Mouse (Mus musculus): ENCODE results near the gene Prox2.
"Not testable (repeated sequence)": the region's sequence is repeated elsewhere in the genome, so short reads cannot be mapped to it uniquely, and the experiment has no call there.

The Prox2 gene

DNA sequence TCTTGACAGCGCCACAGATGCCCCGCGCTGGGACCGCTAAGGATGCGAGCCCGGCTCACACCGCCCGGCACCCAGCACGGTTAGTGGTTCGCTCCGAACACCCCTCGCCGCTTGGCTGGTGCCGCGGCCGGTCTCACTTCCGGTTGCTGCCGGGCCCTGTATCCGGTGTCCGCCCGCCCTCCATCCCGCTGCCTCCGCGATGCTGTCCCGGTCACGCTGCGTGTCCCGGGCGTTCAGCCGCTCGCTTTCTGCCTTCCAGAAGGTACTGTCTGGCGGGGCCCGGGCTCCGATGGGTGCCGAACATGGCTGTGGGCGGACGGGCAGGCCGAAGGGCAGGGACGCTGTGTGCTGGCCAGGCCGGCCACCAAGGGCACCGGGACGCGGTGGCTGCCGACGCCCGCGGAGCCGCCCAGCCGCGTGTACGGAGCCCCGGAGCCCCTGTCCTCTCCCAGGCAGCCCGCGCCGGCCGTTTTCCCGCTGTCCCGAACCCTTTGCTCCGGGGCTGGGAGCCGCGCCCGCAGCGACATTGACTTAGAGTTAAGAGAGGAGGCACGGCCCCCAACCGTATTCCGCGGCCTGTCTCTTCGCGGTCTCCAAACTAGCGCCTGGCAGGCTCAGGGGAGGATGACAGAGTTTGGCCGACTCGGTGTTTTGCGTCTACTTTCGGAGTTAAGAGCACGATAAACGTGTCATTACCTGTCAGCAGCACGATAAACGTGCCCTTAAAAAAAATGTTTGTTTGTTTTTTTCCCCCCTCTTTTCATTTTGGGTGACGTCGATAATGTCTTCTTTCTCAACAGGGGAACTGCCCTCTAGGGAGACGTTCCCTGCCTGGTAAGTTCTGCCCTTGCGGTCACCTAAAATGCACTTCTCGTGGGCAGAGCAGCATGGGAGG is at the start of gene Prox2, which contains the start of gene Dlst:
Prox2 (minus strand) TSS at position 62 of the 895 bp plus-strand sequence.
Dlst (plus strand) TSS at position 136 of the 895 bp plus-strand sequence.
- DNase-seq: peak; percentile 93 to 95

DNA sequence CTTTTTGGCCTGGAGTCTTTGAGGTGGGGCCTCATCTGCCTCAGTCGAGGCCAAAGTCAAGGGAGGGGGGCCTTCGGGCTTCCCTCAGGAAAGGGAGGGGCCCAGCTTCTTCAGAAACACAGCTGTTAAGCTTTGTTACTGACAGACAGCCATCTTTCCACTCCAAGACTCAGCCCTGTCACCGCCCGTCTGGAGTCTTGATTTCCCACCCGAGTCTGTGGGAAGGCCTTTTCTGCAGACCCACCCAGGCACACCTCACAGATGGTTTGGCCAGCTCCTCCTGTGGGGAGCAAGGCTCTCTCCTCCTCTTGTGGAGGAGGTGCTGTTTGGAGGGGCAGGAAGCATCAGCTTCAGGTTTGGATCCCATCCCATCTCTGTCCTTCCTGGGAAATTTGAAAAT is 49.0 kb upstream of the Prox2 start:
- DNase-seq: peak in 1 of 2 experiments; percentile 7

DNA sequence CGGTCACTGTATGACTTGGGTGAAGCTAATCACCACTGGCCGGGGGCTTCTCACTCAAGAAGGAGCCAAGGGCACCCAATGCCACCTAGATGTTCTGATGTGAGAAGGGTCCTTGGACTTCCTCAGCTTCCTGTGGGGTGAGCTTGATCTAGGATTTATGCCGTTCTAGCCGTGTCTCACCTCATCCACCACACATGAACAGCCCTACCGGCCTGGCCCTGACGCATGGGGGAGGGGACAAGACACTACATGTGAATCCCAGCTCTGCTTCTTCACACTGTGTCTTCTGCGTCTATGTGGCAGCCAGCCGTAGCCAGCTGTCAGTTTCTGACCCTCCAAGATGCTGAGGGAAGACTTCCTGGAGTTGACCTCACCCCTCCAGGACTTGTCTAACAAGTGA is 48.2 kb upstream of the Prox2 start:
- DNase-seq: no peak

DNA sequence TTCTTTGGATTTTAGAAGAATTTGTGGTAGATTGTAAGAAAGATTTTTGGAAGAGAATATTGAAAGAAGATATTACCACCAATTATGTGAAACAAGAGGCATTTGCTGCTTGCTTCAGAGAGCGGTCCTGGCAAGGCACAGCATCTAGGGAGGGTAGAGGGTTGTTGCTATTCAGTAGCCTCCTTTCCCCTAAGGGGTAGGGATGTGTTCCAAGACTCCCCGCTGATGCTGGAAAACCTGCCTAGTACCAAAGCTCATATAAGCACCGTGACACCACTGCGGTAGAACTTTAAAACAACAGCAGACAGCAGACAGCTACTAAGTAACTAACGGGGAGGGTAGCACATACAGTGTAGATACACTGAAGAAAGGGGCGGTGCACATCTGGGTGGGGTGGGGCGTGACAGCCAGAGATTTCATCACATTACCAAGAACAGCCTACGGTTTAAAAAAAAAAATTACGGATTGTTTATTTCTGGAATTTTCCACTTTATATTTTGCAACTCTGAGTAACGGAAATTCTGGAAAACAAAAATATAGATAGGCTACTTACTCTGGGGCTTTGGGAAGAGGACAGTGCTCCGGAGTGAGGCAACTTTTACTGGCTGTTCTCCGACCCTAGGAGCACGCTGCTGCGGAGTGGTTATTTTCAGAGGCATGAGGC is 47.4 kb upstream of the Prox2 start:
- DNase-seq: peak in 1 of 2 experiments; percentile 20

DNA sequence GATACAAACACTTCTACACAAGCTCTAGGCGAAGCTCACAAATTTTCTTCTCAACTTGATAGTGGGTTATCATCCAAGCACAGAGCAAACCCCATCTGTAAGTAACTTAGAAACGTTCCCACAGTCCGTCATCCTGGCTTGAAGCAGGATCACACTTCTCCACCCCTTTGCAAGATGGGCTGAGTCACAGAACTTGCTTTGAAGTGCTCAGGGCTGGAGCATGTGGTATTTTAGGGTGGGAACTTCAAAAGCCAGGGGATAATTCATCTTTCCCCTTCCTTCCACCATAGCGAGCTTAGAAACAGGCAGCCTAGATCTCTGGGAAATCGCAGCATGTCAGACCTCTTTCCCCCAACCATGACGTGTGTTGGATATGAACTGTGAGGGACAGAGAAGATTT is 45.8 kb upstream of the Prox2 start:
- no peak for DNase-seq

DNA sequence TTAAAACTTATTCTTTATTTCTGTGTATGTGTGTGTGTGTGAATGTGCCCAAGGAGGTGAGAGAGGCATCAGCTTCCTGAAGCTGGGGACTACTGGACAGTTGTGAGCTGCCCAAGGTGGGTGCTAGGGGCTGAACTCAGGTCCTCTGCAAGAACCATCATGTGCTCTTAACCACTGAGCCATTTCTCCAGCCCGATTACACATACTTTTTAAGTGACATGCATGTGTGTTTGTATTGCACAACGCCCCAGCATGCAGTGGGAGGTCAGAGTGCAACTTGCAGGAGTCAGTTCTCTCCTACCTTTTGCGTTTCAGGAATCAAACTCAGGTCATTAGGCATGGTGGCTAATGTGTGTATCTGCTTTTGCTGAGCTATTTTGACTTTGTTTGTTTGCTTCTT is 42.5 kb upstream of the Prox2 start:
- DNase-seq: no peak

DNA sequence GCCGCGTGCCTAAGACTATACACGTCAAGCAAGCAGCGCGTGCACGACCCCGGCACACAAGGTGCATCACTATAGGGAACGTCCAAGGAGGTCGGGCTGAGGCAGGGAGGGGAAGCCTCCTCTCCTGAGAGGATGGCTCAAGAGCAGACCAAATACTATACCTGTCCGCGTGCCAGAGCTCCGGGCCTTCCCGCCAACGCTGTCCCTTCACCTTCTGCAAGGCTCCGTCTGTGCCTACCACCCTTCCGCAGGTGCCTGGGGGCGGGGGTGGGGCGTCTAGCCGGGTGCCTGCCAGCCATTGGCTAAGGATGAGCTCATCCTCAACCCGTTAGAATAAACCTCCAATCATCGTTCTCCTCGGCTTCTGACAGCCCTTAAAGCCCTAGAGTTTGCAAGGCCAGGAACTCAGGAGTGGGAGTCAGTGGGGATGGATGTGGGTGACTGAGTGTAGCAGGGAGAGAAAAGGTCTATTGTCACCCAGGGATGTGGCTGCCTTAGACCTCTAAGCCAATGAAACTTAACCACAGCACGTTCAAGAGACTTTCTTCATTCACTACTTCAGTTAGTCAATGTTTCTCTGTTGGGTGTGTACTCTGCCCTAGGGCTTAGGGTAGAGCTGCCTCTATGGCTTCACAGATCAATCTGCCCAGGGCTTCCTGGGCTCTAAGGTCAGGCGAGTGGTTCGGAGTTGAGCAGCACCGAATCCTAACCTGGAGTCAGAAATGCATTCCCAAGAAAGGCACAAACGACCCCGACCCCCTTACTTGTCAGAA is 40.6 kb upstream of the Prox2 start, which contains the start of gene Rps6kl1:
Rps6kl1 (minus strand) TSS at position 263 of the 773 bp plus-strand sequence.
- DNase-seq: peak; percentile 91

DNA sequence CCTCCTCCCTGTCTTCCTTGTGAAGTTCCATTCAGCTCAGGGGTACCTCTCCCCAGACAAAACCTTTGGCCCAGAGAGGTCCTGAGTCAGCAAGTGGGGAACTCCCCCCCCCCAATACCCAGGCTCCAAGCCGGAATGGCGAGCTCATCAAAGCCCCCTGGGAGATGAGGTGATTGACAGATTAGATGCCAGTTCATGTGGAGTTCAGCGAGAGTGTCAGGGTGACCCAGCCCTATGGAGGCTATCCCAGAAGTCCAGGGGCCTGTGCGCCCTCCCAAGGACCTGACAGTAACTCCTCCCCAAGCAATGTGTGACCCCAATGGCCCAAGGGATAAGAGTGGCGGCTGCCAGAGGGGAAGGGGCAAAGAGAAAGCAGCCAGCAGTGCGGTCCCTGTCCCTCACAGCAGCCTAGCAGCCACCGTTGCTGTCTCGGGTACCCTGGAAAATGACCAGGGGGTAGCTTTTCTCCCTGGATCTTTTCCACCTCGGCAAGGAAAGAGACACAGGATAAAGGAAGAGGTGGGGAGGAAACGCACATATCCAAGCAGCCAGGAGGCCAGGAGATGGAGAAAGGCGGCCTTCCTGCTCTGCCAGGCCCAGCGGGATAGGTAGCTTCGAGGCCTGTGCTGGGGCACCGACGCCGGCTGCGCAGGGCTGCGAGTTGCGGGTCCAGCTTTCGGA is 39.9 kb upstream of the Prox2 start:
- DNase-seq: peak in 1 of 2 experiments; percentile 36

DNA sequence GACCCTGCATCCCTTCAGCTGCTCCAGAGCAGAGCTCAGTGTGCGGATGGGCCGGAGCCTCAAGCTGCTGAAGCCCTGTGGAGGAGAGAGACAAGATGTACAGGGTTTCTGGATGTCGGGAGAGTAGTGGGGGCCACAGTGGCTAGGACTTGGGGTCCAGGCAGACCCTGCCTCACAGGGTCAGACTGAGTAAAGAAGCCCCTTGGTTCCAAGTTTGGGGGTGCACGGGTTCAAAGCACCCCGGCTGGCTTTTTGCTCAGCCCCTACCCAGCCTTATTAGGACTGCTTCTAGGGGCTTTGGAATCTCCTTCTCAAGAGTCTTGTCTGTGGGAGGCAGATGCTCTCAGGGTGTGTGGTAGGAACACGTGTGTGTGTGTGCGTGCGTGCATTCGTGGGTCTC is 36.3 kb upstream of the Prox2 start:
- DNase-seq: no peak

DNA sequence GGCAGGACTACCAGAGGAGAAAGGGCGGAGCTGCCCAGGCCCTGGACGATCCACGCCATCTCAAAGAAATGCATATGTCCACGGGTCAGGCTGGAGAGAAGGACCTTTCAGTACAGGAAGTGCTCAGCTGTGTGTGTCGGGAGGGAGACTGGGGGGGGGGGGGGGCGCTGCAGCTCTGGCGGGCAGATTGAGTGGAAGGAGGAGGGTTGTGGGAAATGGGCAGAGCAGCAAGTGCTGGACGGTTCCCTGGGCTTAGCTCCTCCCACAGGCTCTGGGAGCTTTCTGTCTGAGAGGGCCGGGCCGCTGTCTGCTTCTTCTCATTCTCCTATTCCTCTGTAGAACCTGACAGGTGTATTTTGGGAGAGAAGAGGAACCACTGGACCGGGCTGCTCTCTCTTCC is 35.8 kb upstream of the Prox2 start:
- peak in 1 of 2 experiments; percentile 47 for DNase-seq

DNA sequence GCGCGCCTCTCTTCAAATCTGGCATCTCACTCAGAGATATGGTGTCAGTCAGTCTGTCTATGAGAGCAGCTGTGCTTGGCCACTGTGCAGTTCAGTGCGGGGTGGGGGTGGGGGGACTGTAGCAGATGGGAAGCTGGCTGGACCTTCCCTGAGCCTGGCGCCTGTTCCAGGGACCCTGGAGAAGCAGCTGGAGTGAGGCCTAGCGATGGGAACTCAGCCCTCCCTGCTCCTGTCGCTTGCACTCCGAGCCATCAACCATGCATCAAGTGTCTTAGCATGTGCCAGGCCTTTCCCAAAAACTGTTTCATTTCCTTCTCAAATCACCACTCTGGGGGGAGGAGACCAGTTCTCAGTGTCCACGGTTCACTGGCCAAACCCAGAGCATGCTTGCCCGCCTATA is 35.1 kb upstream of the Prox2 start:
- DNase-seq: peak; percentile 79 to 86

DNA sequence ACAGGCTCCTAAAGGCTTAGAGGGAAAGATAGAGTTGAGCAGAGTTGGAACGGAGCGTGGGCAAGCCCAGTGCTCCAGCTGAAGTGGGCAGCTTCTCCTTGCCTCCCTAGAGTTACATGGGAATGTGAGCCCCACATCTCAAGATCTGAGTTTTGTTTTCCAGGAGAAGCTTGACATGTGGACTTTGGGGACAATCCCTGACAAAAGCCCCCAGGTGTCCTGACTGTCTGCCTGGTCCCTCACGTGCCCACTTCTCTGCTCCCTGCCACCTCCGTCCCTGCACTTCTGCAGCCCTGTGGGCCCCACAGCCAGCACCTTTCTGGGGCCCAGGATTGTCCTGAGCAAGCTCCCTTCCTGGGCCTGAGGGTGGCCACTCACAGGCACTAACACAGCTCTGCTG is 34.3 kb upstream of the Prox2 start:
- DNase-seq: no peak

DNA sequence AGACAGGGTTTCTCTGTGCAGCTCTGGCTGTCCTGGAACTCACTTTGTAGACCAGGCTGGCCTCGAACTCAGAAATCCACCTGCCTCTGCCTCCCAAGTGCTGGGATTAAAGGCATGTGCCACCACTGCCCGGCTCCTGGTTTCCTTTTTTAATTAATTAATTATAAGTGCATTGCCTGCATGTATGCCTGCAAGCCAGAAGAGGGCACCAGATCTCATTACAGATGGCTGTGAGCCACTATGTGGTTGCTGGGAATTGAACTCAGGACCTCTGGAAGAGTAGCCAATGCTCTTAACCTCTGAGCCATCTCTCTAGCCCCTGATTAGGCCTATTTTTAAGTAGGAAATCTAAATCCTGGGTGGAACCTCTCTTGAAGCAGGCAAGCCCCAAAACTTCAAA is 33.7 kb upstream of the Prox2 start:
- DNase-seq: not testable (repeated sequence)

DNA sequence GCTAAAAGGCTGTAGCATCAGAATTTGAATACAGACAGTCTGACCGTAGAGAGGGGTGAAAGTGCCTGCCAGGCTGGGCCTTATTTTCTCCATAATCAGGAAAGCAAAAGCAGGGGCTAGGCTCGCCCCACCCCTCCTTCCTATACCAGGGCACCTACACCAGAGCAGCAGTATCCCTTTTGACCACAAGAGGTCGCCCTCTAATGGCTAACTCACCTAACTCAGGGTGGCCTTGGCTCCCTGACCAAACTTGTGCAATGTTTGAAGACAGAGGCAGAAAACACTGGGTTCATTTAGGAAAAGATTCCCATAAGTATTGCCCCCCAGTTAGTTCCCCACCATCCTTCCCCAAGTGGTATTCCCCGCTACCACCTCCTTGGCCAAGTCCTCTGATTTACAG is 32.2 kb upstream of the Prox2 start:
- DNase-seq: peak; percentile 95 to 98

DNA sequence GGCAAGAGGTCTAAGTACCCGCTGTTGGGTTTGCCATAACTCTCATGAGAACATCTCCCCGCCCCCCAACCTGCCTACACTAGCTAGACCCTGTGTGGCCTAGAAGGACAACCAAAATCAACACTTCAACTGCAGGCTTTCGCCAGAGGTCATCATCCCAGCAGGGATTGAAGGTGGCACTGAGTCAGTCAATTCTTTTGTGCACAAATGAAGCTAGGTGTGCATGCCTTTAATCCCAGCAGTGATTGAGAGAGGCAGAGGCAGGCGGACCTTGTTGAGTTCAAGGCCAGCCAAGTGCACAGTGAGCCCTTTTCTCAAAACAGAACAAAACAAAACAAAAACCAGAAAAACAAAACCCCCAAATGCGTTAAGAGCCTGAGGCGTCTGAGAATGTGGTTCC is 30.5 kb upstream of the Prox2 start:
- DNase-seq: no peak

DNA sequence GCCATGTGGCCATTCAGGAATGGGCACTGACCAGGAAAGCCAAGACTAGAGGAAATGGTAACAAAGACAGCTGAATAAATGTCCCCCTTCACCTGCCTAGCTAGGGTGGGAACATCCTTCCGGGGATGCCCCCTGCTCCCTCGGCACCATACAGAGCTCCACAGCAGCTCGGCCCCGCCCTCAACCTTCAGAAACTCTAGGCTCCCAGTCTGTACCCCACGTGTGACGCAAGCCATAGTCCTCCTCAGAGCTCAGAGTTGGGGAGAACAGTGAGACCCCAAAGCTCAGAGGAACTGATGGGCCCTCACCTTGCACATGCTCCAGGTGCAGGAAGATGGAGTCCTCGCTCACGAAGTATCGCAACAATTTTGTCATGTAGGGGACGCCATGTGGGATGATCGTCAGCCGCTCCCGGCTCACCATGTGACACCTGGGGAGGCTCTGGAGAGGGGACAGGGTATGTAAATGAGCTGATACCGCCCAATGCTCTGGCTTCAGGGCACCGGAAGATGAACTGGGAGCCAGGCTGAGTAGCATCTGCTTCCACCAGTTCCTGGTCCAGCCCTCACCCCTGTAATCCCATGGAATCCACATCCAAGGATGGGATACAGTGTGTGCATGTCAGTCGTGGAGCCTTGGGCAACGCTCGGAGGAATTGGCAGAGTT is 29.6 kb upstream of the Prox2 start:
- DNase-seq: no peak

DNA sequence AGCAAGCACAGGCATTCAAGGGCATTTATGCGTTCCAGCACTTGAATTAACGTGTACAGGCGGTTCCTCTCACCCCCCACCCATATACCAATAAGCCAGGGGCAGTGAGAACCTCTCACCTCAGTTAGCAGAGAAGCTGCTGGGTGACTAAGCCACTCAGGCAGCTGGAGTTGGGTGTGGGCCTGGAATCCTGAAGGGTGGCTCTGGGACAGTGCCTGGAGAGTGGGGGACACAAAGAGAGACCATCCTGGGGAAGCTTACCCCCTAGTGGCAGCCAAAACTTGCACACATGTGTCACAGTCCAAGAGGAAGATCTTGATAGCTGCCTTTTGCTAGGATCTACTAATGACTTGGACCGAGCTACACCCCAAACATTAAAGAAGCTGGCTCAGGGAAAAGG is 26.1 kb upstream of the Prox2 start:
- no peak for DNase-seq

DNA sequence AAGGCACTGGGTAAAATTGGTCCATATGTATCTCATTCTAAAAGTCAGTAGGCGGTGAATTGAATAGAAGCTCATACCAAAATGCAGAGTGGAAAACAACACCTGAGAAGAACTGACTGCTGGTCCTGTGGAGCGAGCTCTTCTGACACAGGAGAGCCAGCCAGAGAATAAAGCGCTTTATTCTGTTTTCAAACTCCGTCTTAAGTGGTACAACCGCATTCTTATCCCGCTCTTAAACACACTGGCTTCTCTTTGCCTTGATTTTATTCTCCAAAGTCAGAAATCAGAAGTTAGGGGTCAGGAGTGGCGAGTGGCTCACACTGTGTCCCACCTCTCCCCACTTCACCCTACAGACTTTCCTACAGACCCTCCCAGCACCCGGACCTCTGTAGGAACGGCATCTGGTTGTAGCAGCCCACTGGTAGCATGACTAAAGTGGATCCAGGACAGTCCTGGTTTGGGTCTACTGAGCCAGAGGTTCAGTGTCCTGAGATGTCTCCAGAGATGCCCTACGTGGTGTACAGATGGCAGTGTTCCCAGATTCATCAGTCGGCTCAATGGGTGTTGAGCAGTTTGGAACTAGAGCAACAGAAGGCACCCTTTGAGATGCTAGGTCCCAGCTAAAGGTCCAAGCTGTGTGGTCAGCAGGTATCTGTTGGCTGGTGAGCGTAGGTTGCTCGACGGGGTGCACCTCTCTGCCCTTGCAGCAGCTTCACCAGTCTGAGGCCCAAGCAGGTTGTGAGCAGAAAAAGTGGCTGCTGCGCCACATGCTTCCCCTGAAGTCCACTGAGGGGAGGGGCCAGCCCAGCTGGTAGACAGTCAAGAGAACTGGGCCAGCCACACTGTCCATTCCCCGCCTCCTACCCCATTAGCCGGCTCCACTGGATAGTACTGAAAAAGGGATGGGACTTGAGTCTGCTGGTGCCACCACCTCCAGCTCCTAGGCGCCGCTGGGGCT is 25.2 kb upstream of the Prox2 start:
- DNase-seq: peak in 1 of 2 experiments; percentile 43

DNA sequence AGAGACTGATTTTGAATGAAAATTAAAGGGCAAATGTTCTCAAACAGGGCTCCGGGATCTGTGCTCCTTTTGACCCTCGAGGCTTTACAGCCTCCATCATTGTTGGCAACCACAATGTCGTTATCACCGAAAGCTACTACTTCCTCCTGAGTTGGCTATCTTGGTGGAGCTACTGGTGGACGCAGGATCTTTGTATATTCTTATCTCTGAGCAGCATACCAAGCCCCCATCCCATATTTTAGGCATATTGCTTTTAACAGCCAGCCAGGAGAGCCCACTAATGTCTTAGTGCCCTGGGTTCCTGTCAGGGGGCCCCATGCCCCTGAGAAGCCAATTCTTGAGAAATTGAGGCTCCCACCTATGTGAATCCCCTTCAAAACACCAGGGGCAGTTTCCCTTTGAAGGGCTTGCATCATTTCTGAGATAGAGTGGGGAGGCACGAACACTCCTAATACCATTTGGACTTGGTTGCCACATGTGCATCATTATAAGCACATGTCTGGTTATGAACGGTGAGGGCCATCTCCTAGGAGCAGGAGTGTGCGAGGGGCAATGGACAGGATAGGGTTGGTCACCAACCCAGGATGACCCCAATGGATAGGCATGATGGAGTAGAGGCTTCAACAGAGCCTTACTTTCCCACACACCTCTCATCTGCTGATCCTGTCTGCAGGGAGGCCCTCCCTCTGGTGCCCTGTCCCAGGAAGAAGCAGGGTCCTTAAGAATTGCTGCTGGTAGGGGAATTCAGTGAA is 23.7 kb upstream of the Prox2 start:
- DNase-seq: no peak

DNA sequence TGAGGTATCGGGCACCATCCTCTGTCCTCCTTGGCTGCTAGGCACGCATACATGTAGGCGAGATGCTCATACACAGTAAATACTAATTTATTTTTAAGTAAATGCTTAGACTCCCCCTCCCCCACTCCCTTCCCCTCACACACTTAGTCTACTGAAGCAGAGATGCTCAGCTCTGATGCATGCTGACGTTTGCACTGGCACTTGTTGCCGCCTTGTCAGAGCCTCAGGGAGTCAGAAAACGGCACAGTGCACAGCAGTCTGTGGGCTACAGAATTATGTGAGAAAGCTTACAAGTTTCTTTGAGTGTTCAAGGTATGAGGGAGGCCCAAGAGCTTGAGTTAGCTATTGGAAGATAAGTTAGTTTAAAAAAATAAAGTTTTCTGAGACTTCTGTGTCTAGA is 20.8 kb upstream of the Prox2 start:
- DNase-seq: no peak

Data from cerebellum, postnatal 10 days (tissue).